Mouse (Mus musculus) retina, embryonic 14.5 days (tissue): ENCODE results near the gene Col26a1.

Source experiments
- DNase-seq: peaks from one replicate; pipeline ENCODE4 v3.0.0-alpha.2; 2015; ENCODE audit warnings: low spot score

The Col26a1 gene

GRCm38 (mm10) chr5:136882788-136883439 is at the start of gene Col26a1:
Col26a1 (minus strand) TSS chr5:136883209.
- DNase-seq, result peak; percentile 51

DNA sequence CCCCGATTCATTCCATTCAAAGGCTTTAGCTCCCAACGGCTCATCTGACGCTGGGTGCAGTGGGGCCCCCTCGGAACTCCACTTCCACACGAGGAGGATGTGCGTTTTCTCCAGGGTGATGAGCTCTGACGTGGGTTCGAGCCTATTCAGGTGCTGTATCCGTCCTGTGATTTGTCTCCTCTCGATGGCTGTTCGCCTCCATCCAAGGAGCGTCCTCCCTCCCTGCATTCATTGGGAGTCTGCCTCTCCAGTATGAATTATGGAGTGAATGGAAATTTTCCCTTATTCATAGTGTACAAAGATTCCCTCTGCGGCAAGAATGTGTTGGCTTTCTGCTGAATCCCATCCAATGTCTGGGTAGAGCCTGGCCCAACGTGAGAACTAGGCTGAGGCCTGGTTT is 48.9 kb upstream of the Col26a1 start:
- DNase-seq, result no peak

GRCm38 (mm10) chr5:136929073-136929472 is 46.1 kb upstream of the Col26a1 start:
- peak; percentile 91 for DNase-seq

- DNase-seq, result no peak
Measured at GRCm38 (mm10) chr5:136923751-136924478, 40.9 kb upstream of the Col26a1 start.

DNA sequence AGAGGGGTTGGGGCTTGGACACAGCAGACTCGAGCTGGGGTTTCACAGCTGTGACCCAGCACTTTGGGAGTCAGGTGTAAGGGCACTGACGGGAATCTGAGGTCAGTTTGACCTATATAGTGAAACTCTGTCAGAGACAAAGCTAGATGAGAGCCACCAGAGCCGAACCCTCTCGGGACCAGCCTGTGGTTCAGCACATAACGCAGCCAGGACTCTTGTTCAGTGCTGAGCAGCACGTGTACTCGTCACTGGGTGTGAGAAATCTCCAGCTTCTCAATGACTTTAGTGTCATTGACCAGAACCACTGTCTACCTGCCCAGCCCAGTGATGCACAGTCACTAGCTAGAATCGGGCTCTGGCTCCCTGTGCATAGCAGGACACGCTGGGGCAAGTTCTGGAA is 39.8 kb upstream of the Col26a1 start:
- DNase-seq, result no peak

GRCm38 (mm10) chr5:136919546-136920301 is 36.7 kb upstream of the Col26a1 start:
- DNase-seq, result peak; percentile 37

- peak; percentile 83 for DNase-seq
Measured at GRCm38 (mm10) chr5:136918655-136919472, 35.9 kb upstream of the Col26a1 start.

- DNase-seq, result no peak
Measured at GRCm38 (mm10) chr5:136917613-136918242, 34.7 kb upstream of the Col26a1 start.

- DNase-seq, result no peak
Measured at GRCm38 (mm10) chr5:136914183-136914582, 31.2 kb upstream of the Col26a1 start.

DNA sequence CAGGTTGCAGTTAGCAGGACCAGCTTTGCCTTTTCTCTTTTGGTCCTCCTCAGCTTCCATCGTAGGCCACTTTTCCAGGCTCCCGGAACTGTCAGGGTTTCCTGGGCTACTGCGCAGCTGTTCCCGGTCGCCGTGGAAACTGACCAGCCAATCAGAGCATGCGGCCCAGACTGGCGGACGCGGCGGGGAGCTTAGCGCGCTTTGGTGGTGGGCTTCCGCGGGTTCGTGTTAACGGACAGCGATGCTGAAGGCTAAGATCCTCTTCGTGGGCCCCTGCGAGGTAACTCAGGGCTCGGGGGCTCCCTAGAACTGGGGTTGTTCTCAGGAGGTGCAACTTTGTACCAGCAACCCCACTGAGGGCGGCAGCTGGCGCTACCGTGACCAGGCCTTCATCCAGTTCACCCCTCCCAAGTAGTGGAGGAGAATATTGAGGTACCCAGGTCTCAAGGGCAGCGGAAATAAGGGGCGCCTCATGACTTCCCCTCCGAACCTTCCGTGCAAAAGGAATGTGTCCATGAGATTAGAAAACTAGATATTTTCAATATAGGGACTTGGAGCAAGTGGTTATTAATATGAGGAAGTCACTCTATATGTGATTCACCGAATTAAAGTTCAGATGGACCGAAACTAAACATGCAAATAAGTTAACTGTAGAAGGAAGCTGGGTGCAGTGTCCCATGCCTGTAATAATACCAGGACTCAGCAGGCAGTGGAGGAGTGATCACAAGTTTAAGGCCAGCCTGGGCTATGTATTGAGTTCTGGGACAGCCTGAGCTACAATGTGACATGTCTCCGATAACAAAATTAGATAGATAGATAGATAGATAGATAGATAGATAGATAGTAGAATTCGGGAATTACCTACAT is 25.2 kb upstream of the Col26a1 start, which contains the start of gene Ift22:
Ift22 (plus strand) TSS at position 160 of the 867 bp plus-strand sequence.
- DNase-seq, result peak; percentile 96

DNA sequence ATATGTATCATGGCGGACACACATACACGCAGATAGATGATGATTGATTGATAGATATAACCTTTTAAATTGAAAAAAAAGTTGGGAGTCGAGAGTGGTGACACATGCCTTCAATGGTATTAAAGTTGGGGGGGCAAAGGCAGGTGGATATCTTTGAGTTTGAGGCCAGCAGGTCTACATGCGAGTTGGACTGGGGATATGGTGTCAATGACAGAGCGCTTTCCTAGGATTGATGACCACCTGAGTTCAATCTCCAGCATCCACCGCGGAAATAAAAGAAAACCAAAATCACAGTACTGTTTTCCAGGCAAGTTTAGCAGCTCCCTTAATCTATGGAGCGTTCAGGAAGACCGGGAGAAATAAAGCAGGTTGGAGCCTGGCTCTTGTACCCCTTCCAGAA is 24.6 kb upstream of the Col26a1 start:
- DNase-seq, result no peak

DNA sequence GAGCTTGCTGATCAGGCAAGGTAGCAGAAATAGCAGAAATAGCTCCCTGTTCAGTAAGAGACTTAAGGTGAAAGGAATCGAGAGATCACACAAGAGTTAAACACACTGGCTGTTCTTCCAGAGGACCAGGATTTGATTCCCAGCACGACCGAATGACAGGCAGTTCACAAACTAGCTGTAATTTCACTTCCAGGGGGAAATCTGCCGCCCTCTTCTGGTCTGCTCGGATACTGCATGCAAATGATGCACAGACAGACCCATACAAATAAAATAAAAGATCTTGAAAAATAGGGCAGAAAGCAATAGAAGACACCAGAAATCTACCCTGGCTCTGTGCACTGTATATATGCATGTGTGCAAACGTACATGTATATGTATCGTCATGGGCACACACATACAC is 22.6 kb upstream of the Col26a1 start:
- DNase-seq, result peak; percentile 34

GRCm38 (mm10) chr5:136904621-136905020 is 21.6 kb upstream of the Col26a1 start:
- no peak for DNase-seq

DNA sequence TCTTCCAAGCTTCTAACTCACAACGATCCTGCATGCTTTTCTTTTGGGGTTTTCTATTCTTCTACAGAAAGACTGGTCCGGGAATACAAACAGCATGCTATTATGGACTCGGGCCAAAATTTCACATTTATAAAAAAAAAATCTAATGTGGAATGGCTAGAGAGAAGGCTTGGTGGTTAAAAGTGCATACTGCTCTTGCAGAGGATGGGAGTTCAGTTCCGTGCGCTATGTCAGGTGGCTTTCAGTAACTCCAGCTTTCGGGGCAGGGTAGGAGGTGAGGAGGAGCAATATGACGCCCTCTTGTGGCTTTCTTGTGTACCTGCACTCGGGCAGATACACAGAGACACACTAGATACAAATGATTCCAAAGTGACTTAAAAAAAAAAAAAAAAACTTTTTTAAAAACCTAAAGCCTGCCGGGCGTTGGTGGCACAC is 12.5 kb upstream of the Col26a1 start:
- no peak for DNase-seq

- DNase-seq, result no peak
Measured at GRCm38 (mm10) chr5:136894840-136895528, 12.0 kb upstream of the Col26a1 start.

- no peak for DNase-seq
Measured at GRCm38 (mm10) chr5:136888539-136889355, 5.7 kb upstream of the Col26a1 start.

DNA sequence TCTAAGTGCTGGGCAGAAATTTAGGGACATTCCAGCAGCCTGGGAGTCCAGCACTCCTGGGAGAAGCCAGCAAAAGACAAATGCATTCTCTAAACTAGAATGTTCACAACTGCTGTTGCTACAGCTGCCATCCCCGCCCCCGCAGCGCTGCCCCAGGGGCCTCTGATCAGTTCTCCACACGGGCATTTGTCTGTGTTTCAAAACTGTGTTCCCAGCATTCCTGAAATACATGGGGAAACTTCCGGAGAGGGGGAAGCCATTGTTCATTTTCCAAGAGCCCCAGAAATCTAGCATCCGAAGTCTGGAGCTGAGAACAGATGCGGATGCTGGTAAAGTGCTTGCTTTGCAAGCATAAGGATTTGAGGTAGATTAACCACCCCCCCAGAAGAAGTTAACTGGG is 3.9 kb upstream of the Col26a1 start:
- no peak for DNase-seq

DNA sequence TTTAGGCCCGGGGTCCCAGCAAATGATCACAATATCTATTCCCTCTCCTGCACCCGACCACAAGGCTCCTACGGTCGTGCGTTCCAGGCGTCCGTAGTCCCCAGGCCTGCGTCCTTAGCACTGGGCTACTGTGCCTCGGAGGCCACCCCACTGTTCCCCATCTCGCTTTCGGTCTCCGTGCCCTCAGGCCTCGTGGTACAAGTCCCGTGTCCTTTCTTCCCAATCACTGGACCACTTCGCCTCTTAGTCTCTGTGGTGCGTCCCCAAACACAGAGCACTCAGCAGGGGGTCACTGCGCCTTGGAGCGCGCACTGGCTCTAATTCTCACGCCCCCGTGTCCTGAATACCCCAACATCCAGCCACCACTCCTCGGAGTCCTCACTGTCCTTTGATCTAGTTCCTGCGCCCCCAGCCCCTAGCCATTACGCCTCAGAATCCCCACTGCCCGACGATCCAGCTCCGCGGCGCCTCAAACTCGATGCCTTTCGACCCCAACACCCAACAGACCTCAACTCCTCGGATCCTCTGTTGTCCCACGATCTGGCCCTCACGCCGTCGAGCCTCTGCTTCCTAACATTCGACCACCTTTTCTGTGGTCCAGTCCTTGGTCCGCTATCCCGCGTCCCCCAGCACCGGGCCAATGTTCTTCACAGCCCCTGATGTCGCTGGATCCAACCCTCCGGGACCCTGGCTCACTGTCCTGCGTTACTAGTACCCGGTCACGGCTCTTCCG is 788 bp downstream of the Col26a1 start:
- peak; percentile 51 for DNase-seq
